Mouse (Mus musculus): ENCODE results near the gene Atad5. TPM values are rescaled to one million over a fixed set of nuclear protein-coding genes. Genes with fewer than 3 reads are reported as not detected.
"Not testable (repeated sequence)": the region's sequence is repeated elsewhere in the genome, so short reads cannot be mapped to it uniquely, and the experiment has no call there.

Atad5 gene
- polyA plus RNA-seq, 1 experiment = 0.60 TPM

DNA sequence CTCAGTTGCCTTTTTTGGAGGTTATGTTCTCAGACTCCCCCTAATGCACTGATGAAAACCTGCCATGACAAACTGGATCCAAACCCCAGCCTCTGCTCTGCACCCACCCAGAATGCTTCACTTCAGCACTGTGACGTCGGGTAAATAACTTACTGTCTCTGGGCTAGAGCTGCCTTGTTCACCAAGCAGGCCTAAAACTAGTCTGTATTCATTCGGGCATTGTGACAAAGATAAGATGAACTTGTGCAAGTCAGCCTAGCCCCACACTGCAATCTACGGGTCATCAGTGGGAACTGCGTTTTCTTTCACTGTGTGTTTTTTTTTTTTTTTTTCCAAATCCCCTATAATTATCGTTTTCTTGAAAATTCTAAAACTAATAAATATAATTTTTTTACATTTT is 58.5 kb downstream of the Atad5 start:
- 59% methylated on average over 6 of the region's 6 CpGs for whole genome bisulfite sequencing
- no peaks in the 10 kb centered on the region for H3K27me3 ChIP-seq (ENCODE audit: control insufficient read depth, insufficient read depth, low read length)
- DNase-seq (ENCODE audit: low read depth in 1 of 2, low spot score in 2 of 2) = no peak
- H3K4me3 ChIP-seq (ENCODE audit: extremely low read depth, insufficient read depth, insufficient read length) = no peak overlapping the region
- no peaks in the 10 kb centered on the region for H3K36me3 ChIP-seq (ENCODE audit: control insufficient read depth, insufficient read depth, low read length)
- TF ChIP-seq CTCF (IDR thresholded peaks at IDR 0.05; ENCODE audit: extremely low read depth, insufficient read depth, insufficient read length, insufficient replicate concordance) (no peak), POLR2A (IDR thresholded peaks at IDR 0.05; ENCODE audit: low read depth, low read length) (no peak)
- peaks cover 5% of the 10 kb centered on the region; the same call in 1 of the 2 replicates for H3K4me1 ChIP-seq (ENCODE audit: control insufficient read depth, insufficient read depth, insufficient read length)
- H3K27ac ChIP-seq (ENCODE audit: insufficient read depth, low read length) = 0 out of 2 replicates have a peak overlapping the region, but pooled peaks have one; percentile 7

GRCm38 (mm10) chr11:80148313-80148712 is 59.1 kb downstream of the Atad5 start:
- 76% methylated on average over 1 of the region's 1 CpGs for WGBS
- Histone ChIP-seq H3K4me1 (ENCODE audit: control insufficient read depth, insufficient read depth, insufficient read length) (peaks cover 2% of the 10 kb centered on the region; the same call in 1 of the 2 replicates), H3K27me3 (ENCODE audit: control insufficient read depth, insufficient read depth, low read length) (no peaks in the 10 kb centered on the region), H3K36me3 (ENCODE audit: control insufficient read depth, insufficient read depth, low read length) (no peaks in the 10 kb centered on the region), H3K27ac (ENCODE audit: insufficient read depth, low read length) (no peak overlapping the region), H3K4me3 (ENCODE audit: extremely low read depth, insufficient read depth, insufficient read length) (no peak overlapping the region)
- no peak for TF ChIP-seq POLR2A (IDR thresholded peaks at IDR 0.05; ENCODE audit: low read depth, low read length)
- TF ChIP-seq CTCF (IDR thresholded peaks at IDR 0.05; ENCODE audit: extremely low read depth, insufficient read depth, insufficient read length, insufficient replicate concordance) = no peak
- DNase-seq (ENCODE audit: low read depth in 1 of 2, low spot score in 2 of 2) = no peak

- H3K4me3 ChIP-seq (ENCODE audit: extremely low read depth, insufficient read depth, insufficient read length); H3K36me3 ChIP-seq (ENCODE audit: control insufficient read depth, insufficient read depth, low read length); DNase-seq (ENCODE audit: low read depth in 1 of 2, low spot score in 2 of 2); H3K4me1 ChIP-seq (ENCODE audit: control insufficient read depth, insufficient read depth, insufficient read length); H3K27me3 ChIP-seq (ENCODE audit: control insufficient read depth, insufficient read depth, low read length); H3K27ac ChIP-seq (ENCODE audit: insufficient read depth, low read length): not testable (repeated sequence)
- WGBS = 57% methylated on average over 2 of the region's 4 CpGs
Measured at GRCm38 (mm10) chr11:80148974-80149373, 59.8 kb downstream of the Atad5 start.

- peaks cover 5% of the 10 kb centered on the region for H3K4me1 ChIP-seq (ENCODE audit: control insufficient read depth, insufficient read depth, insufficient read length)
- no peak overlapping the region; the same call in 1 of the 2 replicates for H3K27ac ChIP-seq (ENCODE audit: insufficient read depth, low read length)
- DNase-seq (ENCODE audit: low read depth in 1 of 2, low spot score in 2 of 2) = no peak
- no peak overlapping the region for H3K4me3 ChIP-seq (ENCODE audit: extremely low read depth, insufficient read depth, insufficient read length)
- TF ChIP-seq POLR2A (IDR thresholded peaks at IDR 0.05; ENCODE audit: low read depth, low read length) (no peak), CTCF (IDR thresholded peaks at IDR 0.05; ENCODE audit: extremely low read depth, insufficient read depth, insufficient read length, insufficient replicate concordance) (no peak)
- 87% methylated on average over 8 of the region's 8 CpGs for WGBS
- H3K36me3 ChIP-seq (ENCODE audit: control insufficient read depth, insufficient read depth, low read length) = no peaks in the 10 kb centered on the region
- peaks cover 5% of the 10 kb centered on the region; the same call in 1 of the 2 replicates for H3K27me3 ChIP-seq (ENCODE audit: control insufficient read depth, insufficient read depth, low read length)
Measured at GRCm38 (mm10) chr11:80149412-80150023, 60.3 kb downstream of the Atad5 start.

DNA sequence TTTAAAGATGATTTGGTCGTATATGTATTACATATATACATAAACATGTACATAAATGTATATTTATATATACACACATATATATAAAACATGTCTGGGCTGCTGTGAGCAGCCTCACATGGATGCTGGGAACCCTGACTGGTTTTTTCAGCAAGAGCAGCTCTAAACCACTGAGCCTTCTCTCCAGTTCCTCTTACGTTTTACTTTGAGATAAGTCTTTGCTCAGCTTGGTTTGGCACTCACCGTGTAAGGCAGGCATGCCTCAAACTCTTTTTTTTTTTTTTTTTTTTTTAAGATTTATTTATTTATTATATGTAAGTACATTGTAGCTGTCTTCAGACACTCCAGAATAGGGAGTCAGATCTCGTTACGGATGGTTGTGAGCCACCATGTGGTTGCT is 61.4 kb downstream of the Atad5 start:
- Histone ChIP-seq H3K27ac (ENCODE audit: insufficient read depth, low read length) (no peak overlapping the region), H3K4me3 (ENCODE audit: extremely low read depth, insufficient read depth, insufficient read length) (no peak overlapping the region), H3K36me3 (ENCODE audit: control insufficient read depth, insufficient read depth, low read length) (no peaks in the 10 kb centered on the region), H3K4me1 (ENCODE audit: control insufficient read depth, insufficient read depth, insufficient read length) (peaks cover 3% of the 10 kb centered on the region; the same call in 1 of the 2 replicates), H3K27me3 (ENCODE audit: control insufficient read depth, insufficient read depth, low read length) (peaks cover 5% of the 10 kb centered on the region; the same call in 1 of the 2 replicates)
- WGBS = 47% methylated on average over 5 of the region's 5 CpGs
- TF ChIP-seq POLR2A (IDR thresholded peaks at IDR 0.05; ENCODE audit: low read depth, low read length) (no peak), CTCF (IDR thresholded peaks at IDR 0.05; ENCODE audit: extremely low read depth, insufficient read depth, insufficient read length, insufficient replicate concordance) (no peak)
- DNase-seq (ENCODE audit: low read depth in 1 of 2, low spot score in 2 of 2) = no peak

- peaks cover 3% of the 10 kb centered on the region; the same call in 1 of the 2 replicates for H3K4me1 ChIP-seq (ENCODE audit: control insufficient read depth, insufficient read depth, insufficient read length)
- DNase-seq (ENCODE audit: low read depth in 1 of 2, low spot score in 2 of 2) = no peak
- 10% methylated on average over 2 of the region's 2 CpGs for WGBS
- TF ChIP-seq POLR2A (IDR thresholded peaks at IDR 0.05; ENCODE audit: low read depth, low read length) (no peak), CTCF (IDR thresholded peaks at IDR 0.05; ENCODE audit: extremely low read depth, insufficient read depth, insufficient read length, insufficient replicate concordance) (no peak)
- no peak overlapping the region for H3K4me3 ChIP-seq (ENCODE audit: extremely low read depth, insufficient read depth, insufficient read length)
- H3K27me3 ChIP-seq (ENCODE audit: control insufficient read depth, insufficient read depth, low read length) = peaks cover 5% of the 10 kb centered on the region; the same call in 1 of the 2 replicates
- no peaks in the 10 kb centered on the region for H3K36me3 ChIP-seq (ENCODE audit: control insufficient read depth, insufficient read depth, low read length)
- H3K27ac ChIP-seq (ENCODE audit: insufficient read depth, low read length) = no peak overlapping the region
Measured at GRCm38 (mm10) chr11:80151541-80151940, 62.3 kb downstream of the Atad5 start.

- H3K4me1 ChIP-seq (ENCODE audit: control insufficient read depth, insufficient read depth, insufficient read length) = peaks cover 3% of the 10 kb centered on the region; the same call in 1 of the 2 replicates
- no peak overlapping the region for H3K4me3 ChIP-seq (ENCODE audit: extremely low read depth, insufficient read depth, insufficient read length)
- H3K27ac ChIP-seq (ENCODE audit: insufficient read depth, low read length) = no peak overlapping the region
- no peaks in the 10 kb centered on the region for H3K36me3 ChIP-seq (ENCODE audit: control insufficient read depth, insufficient read depth, low read length)
- TF ChIP-seq POLR2A (IDR thresholded peaks at IDR 0.05; ENCODE audit: low read depth, low read length) (no peak), CTCF (IDR thresholded peaks at IDR 0.05; ENCODE audit: extremely low read depth, insufficient read depth, insufficient read length, insufficient replicate concordance) (no peak)
- H3K27me3 ChIP-seq (ENCODE audit: control insufficient read depth, insufficient read depth, low read length) = peaks cover 5% of the 10 kb centered on the region; the same call in 1 of the 2 replicates
- 88% methylated on average over 8 of the region's 8 CpGs for WGBS
- no peak for DNase-seq (ENCODE audit: low read depth in 1 of 2, low spot score in 2 of 2)
Measured at GRCm38 (mm10) chr11:80152376-80152775, 63.2 kb downstream of the Atad5 start.
